Mouse (Mus musculus) midbrain, embryonic 12.5 days (tissue): ENCODE measurements around the gene Dchs1. TPM values are rescaled to one million over a fixed set of nuclear protein-coding genes. Genes with fewer than 3 reads are reported as not detected.

Experiments used
- ATAC-seq: fragments of 200-750 bp; cut with Nextera tagmentation; 2 replicates; pipeline ENCODE4 v1.8.0; 2017; ENCODE audit warnings: low read depth, moderate TSS enrichment, moderate library complexity; ENCODE audit not compliant: low FRiP score
- H3K27ac ChIP-seq: fragments of 300-500 bp; sonication (generic); replicated peaks from 2 replicates; pipeline ENCODE4 v1.5.1; 2016; ENCODE audit warnings: mild to moderate bottlenecking
- H3K27me3 ChIP-seq: fragments of 300-500 bp; sonication (generic); 2 replicates; pipeline ENCODE4 v1.6.1; 2016; ENCODE audit warnings: mild to moderate bottlenecking
- H3K36me3 ChIP-seq: fragments of 300-500 bp; sonication (generic); 2 replicates; pipeline ENCODE4 v1.6.1; 2016
- H3K4me1 ChIP-seq: fragments of 300-500 bp; sonication (generic); 2 replicates; pipeline ENCODE4 v1.6.1; 2016
- H3K4me2 ChIP-seq: fragments of 300-500 bp; sonication (generic); replicated peaks from 2 replicates; pipeline ENCODE4 v1.6.1; 2016; ENCODE audit warnings: mild to moderate bottlenecking, moderate library complexity
- H3K4me3 ChIP-seq: fragments of 300-500 bp; sonication (generic); 2 replicates; pipeline ENCODE4 v1.5.1; 2016; ENCODE audit warnings: mild to moderate bottlenecking
- H3K9ac ChIP-seq: fragments of 300-500 bp; sonication (generic); replicated peaks from 2 replicates; pipeline ENCODE4 v1.6.1; 2016; ENCODE audit warnings: mild to moderate bottlenecking, moderate library complexity
- H3K9me3 ChIP-seq: fragments of 300-500 bp; sonication (generic); 2 replicates; pipeline ENCODE4 v1.6.1; 2016; ENCODE audit warnings: mild to moderate bottlenecking
- WGBS: fragments of 180-500 bp; shearing (Covaris S2); methylation state at CpG from one replicate; pipeline ENCODE4 v1.1.7; 2016; 5-methylcytosine and 5-hydroxymethylcytosine counted together
- polyA plus RNA-seq: library from polyadenylated mRNA; unstranded; fragments of >200 nt; fragmentation: Nextera tagmentation; extraction: Ambion mirVana; gene quantifications from 2 replicates; pipeline ENCODE4 v1.2.1, GENCODE M21; 2016

Gene Dchs1
- polyA plus RNA-seq, 1 experiment from 2014 or later, result 22.0 TPM

DNA sequence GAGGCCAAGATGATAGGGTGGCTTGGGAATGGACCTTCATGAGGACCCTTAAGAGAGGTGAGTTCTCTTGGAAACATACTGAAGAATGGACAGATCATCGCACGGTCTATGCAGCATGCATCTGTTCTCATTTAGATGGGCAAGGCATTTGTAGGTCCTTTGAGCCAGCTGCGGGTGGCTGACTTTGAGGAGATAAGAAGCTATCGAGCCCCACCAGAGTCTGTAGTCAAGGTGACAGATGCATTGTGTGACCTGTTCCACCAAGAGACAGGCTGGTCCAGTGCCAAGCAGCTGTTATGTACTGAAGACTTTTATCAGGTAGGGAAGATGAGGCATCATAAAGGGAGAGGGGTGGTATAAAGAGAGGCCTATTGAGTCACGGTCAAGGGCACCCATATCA is 78.7 kb downstream of the Dchs1 start:
- WGBS, result 90% methylated on average over 5 of the region's 5 CpGs
- H3K4me2 ChIP-seq, result no peak overlapping the region

DNA sequence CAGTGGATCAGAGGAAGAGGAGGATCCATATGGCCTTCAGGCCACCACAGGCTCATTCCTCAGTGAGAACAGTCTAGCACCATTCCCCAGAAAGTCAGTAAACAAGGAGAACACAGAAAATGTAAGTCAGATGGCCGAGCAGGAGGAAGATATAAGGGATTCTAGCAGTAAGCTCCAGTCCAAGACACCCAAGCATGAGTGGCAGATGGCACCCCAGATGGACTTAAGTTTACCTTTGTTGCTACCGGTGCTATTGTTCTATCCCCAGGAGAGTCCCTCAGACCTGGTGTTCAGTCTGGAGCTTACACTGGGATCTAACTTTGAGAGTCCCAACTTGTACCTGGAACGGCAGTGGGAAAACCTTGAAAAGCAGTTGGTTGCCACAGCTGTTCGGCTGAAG is 83.6 kb downstream of the Dchs1 start:
- no peak overlapping the region for H3K4me3 ChIP-seq
- no peaks in the 10 kb centered on the region for H3K9me3 ChIP-seq
- H3K4me2 ChIP-seq, result no peak overlapping the region
- H3K36me3 ChIP-seq, result no peaks in the 10 kb centered on the region
- H3K27ac ChIP-seq, result no peak overlapping the region
- no peak overlapping the region for H3K9ac ChIP-seq
- no peaks in the 10 kb centered on the region for H3K27me3 ChIP-seq
- H3K4me1 ChIP-seq, result no peaks in the 10 kb centered on the region
- 84% methylated on average over 4 of the region's 4 CpGs for WGBS
- ATAC-seq, result no peak

More for the DNA sequence above, 78.7 kb downstream of the Dchs1 start:
- no peaks in the 10 kb centered on the region for H3K4me1 ChIP-seq
- H3K9ac ChIP-seq, result no peak overlapping the region
- H3K27ac ChIP-seq, result no peak overlapping the region
- H3K27me3 ChIP-seq, result no peaks in the 10 kb centered on the region
- no peaks in the 10 kb centered on the region for H3K9me3 ChIP-seq
- no peak overlapping the region for H3K4me3 ChIP-seq
- no peak for ATAC-seq
- H3K36me3 ChIP-seq, result no peaks in the 10 kb centered on the region

DNA sequence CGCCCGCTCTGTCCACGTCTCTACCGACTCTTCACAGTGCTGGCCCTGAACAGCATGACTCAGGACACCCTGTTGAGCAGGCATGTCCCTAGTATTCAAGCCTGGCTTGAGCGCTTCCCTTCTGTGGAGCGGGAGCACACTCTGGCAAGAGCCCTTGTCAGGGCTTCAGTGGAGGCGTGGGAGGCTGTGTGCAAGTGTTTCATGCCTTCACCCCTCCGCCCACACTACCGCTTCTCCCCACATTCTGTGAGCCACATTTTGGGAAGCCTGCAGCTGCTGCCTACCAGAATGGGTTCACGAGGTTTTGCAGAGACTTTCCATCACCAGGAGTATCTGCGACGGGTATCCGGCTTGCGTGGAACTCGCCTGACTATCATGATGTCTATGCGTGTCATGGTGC is 84.3 kb downstream of the Dchs1 start:
- Histone ChIP-seq H3K27me3 (no peaks in the 10 kb centered on the region), H3K9me3 (no peaks in the 10 kb centered on the region), H3K4me3 (no peak overlapping the region), H3K36me3 (no peaks in the 10 kb centered on the region), H3K4me1 (no peaks in the 10 kb centered on the region), H3K27ac (no peak overlapping the region), H3K9ac (no peak overlapping the region), H3K4me2 (no peak overlapping the region)
- 86% methylated on average over 16 of the region's 16 CpGs for WGBS
- ATAC-seq, result no peak

Other genes with a start within 250 kb of the Dchs1 start
- 48.5 and 51.1 TPM in 2 replicates for gene Smpd1, start 233.3 kb downstream of the Dchs1 start, polyA plus RNA-seq
- gene Apbb1, start 206.0 kb downstream of the Dchs1 start, polyA plus RNA-seq, result 166 TPM in 2 replicates
- 0.27 and 0.35 TPM in 2 replicates for gene Hpx, start 187.5 kb downstream of the Dchs1 start, polyA plus RNA-seq
- gene Trim3, start 154.1 kb downstream of the Dchs1 start, polyA plus RNA-seq, result 54.1 and 55.5 TPM in 2 replicates
- 135 and 143 TPM in 2 replicates for gene Timm10b, start 147.6 kb downstream of the Dchs1 start, polyA plus RNA-seq
- gene Arfip2, start 147.2 kb downstream of the Dchs1 start, polyA plus RNA-seq, result 71.4 and 79.3 TPM in 2 replicates
- 3.3 TPM in 2 replicates for gene Gm45799, start 147.1 kb downstream of the Dchs1 start, polyA plus RNA-seq
- gene Dnhd1, start 136.8 kb downstream of the Dchs1 start, polyA plus RNA-seq, result 1.0 and 1.5 TPM in 2 replicates
- gene Ilk, start 51.1 kb downstream of the Dchs1 start, polyA plus RNA-seq, result 200 and 212 TPM in 2 replicates
- gene Rrp8, start 50.3 kb downstream of the Dchs1 start, polyA plus RNA-seq, result 40.1 and 41.7 TPM in 2 replicates
- 164 and 185 TPM in 2 replicates for gene Taf10, start 43.3 kb downstream of the Dchs1 start, polyA plus RNA-seq
- gene Tpp1, start 35.4 kb downstream of the Dchs1 start, polyA plus RNA-seq, result 44.4 and 56.7 TPM in 2 replicates
- gene Mrpl17, start 23.4 kb upstream of the Dchs1 start, polyA plus RNA-seq, result 220 and 231 TPM in 2 replicates
- 0.24 TPM in 1 of 2 replicates, not detected in the other for gene Gm4070, start 166.3 kb upstream of the Dchs1 start, polyA plus RNA-seq